Mouse (Mus musculus): ENCODE data around the gene Cd300e. TPM values are rescaled to one million over a fixed set of nuclear protein-coding genes. Genes with fewer than 3 reads are reported as not detected.
A peak's percentile ranks its signal among the peaks of the same experiment; 100 is the strongest.
"Not testable (repeated sequence)": the region's sequence is repeated elsewhere in the genome, so short reads cannot be mapped to it uniquely, and the experiment has no call there.

Gene Cd300e
- total RNA-seq, 2 experiments from 2014 or later: not detected

GRCm38 (mm10) chr11:115083376-115084139, 21.6 kb upstream of the Cd300e start:
- peak; percentile 80 for DNase-seq
- intact Hi-C loops (cut with DNase I): loop anchor here (5.0 to 10.0 kb wide), 2 partner anchors 69 to 181 kb away; partner anchors contain the start of gene Grin2c

- intact Hi-C loops (cut with DNase I): loop anchor here (5.0 to 10.0 kb wide), 2 partner anchors 70 to 183 kb away; partner anchors contain the start of gene Grin2c
- no peak for DNase-seq
These were observed 20.2 kb upstream of the Cd300e start for GRCm38 (mm10) chr11:115082196-115082595.

DNA sequence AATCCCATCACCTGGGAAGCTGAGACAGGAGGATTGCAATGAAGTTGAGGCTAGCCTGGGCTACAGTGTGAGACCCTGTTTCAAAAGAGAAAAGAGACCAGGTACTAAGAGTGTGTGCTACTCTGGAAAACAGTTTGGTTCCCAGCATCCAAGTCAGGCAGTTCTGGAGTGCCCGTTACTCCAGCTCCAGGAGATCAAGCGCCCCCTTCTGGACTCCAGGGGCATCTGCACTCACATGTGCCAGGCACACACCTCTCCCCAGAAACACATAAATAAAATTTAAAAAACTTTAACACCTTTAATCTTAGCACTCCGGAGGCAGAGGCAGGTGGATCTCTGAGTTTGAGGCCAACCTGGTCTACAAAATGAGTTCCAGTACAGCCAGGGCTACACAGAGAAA, 19.4 kb upstream of the Cd300e start:
- no peak for DNase-seq
- intact Hi-C loops (cut with DNase I): loop anchor here (5.0 to 10.0 kb wide), 2 partner anchors 71 to 183 kb away; partner anchors contain the start of gene Grin2c

- intact Hi-C loops (cut with DNase I): loop anchor here (5.0 to 10.0 kb wide), 2 partner anchors 71 to 184 kb away; partner anchors contain the start of gene Grin2c
- peak; percentile 32 for DNase-seq
These were observed 18.9 kb upstream of the Cd300e start for GRCm38 (mm10) chr11:115080886-115081285.

GRCm38 (mm10) chr11:115078680-115079079, 16.7 kb upstream of the Cd300e start:
- intact Hi-C loops (cut with DNase I): no loop called here
- no peak for DNase-seq

GRCm38 (mm10) chr11:115077436-115077835, 15.5 kb upstream of the Cd300e start:
- intact Hi-C loops (cut with DNase I): no loop called here
- DNase-seq: no peak

GRCm38 (mm10) chr11:115075859-115076258, 13.9 kb upstream of the Cd300e start:
- intact Hi-C loops (cut with DNase I): no loop called here

DNA sequence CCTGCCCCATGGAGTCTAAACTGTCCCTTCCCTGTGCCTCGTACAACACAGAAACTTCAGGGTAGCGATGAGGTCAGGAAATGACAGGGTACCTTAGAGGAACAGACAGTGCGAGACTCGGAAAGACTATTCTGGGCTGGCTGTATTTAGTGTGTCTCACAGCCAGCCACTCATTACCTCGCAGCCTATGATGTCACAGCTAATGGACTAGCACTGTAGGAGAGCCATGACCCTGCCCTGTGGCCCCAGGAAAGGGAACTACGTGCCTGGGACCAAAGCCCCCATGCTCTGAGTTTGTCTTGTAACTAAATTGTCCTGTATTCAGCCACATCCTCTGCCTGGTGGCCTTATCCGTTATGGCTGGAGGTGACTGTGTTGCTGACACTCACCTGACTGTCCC, 13.4 kb upstream of the Cd300e start:
- DNase-seq: no peak
- intact Hi-C loops (cut with DNase I): no loop called here

More at GRCm38 (mm10) chr11:115075859-115076258, 13.9 kb upstream of the Cd300e start:
- DNase-seq: no peak

- no peak for DNase-seq
- intact Hi-C loops (cut with DNase I): no loop called here
These were observed 11.0 kb upstream of the Cd300e start for GRCm38 (mm10) chr11:115073002-115073401.

GRCm38 (mm10) chr11:115071631-115072294, 9.8 kb upstream of the Cd300e start:
- peak; percentile 45 for DNase-seq
- intact Hi-C loops (cut with DNase I): no loop called here

DNA sequence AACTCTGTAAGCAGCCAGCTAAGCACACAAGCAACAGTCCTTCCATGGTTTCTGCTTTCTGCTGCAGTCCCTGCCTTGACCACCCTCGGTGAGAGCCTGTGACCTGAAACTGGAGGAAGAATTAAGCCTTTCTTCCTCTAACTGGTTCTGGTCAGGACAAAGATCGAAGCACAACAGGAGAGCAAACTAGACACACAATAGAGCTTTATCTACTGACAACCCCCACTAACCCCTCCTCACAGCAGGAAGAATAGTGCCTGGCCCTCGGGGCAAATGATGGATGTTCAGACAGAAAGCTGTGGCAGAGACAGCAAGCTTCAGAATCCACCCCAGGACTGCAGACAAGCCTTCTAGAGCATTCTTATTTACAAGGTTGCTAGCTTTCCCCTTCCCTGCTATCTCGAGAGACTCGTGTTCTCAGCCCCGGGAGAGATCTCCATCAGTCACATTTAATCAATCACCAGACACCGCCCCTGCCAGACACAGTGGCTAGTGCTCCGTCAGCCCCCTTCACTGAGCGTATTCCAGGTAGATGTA, 9.1 kb upstream of the Cd300e start:
- no peak for DNase-seq
- intact Hi-C loops (cut with DNase I): no loop called here

- no peak for DNase-seq
- intact Hi-C loops (cut with DNase I): no loop called here
These were observed 4.8 kb upstream of the Cd300e start for GRCm38 (mm10) chr11:115066768-115067167.

DNA sequence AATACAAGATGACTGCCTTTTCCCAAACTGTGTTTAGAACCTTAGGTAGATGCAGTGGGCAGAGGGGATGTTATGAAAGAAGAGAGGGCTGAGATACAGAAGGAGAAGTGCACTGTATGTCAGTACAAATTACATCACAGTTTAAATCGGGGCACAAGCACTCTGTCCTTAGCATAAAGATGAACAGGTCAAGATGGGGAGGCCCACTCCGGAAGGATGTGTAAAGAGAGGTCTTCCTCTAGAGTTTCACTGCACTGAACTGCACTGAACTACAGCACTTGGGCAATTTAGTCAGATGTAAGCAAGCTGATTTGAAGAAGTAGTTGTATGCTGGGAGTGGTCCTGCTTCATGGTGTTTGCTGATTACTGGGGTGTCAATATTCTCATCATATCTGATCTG, 2.2 kb downstream of the Cd300e start:
- DNase-seq: no peak
- intact Hi-C loops (cut with DNase I): no loop called here

GRCm38 (mm10) chr11:115058701-115059100, 3.3 kb downstream of the Cd300e start:
- no peak for DNase-seq
- intact Hi-C loops (cut with DNase I): no loop called here

GRCm38 (mm10) chr11:115054537-115054936, 7.4 kb downstream of the Cd300e start:
- DNase-seq: no peak
- intact Hi-C loops (cut with DNase I): no loop called here

DNA sequence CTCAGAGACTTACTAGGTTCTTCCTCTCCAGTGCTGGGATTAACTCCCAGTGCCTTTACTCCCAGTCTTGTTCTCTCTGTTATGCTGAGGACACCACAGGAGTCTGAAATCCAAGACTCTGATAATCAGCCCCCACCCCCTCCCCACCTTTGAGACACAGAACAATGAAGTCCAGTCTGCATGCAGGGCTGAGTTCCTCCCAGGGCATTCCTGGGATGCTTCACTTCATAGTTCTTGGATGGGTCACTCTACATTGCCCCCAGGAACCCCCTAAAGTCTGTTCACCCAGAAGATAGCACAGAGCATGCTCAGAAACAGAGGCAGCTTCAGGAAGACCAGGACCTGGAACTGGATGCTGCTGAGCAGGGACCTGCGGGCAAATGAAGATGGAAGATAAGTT, 9.0 kb downstream of the Cd300e start:
- DNase-seq: no peak
- intact Hi-C loops (cut with DNase I): no loop called here

- DNase-seq: no peak
- intact Hi-C loops (cut with DNase I): no loop called here
These were observed 9.8 kb downstream of the Cd300e start for GRCm38 (mm10) chr11:115052206-115052605.

DNA sequence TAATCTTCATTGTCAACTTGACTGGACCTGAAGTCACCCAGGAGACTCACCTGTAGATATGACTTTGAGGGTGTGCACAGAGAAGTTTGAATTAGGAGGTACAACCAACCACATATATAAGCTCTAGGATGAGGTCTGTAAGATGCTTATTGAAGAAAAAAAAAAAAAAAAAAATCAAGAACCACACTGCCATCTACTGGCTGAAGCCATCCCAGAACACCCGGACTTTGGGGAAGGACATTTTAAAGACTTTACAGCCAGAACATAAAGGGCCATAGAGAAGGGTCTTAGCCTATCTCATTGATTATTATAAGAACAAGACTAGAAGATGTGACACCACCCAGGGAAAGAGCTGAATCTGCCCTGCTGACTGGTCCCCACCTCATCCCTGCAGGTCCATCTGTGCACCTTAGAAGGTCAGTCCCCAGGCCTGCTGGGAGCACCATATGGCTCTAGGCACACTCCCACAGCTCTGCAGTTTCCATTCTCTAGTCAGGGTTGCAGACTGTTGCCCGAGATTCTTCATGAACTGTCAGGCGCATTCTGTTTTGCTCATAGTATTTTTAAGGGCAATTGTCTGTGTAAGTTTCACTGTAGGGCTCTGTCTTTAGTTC, 12.6 kb downstream of the Cd300e start:
- peak; percentile 68 for DNase-seq
- intact Hi-C loops (cut with DNase I): no loop called here

- DNase-seq: no peak
- intact Hi-C loops (cut with DNase I): no loop called here
These were observed 13.7 kb downstream of the Cd300e start, which contains the start of gene Cd300ld3 for GRCm38 (mm10) chr11:115048259-115048658. Cd300ld3 (minus strand) TSS chr11:115048409.

DNA sequence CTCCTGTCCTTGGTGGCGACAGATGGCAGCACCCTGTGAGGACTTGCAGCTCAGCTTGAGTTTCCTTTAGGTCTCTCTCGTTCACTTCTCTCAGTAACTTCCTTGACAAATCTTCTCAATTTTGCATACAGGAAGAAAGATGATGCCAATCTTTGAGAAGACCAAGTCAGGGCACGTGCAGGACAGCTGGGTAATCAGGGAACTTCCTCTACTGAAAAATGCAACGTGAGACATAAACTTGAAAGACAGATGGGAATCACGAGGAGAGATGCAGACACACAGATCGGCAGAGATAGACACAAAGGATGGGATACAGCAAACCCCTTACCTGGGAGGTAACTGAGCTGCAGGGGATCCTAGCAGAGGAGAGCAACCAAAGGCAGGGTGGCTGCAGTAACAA, 24.3 kb downstream of the Cd300e start, which contains the start of gene Cd300ld5:
Gene Cd300ld5, minus strand, starts transcription at position 101 of the 400 bp plus-strand sequence.
- DNase-seq; intact Hi-C loops (cut with DNase I): not testable (repeated sequence)

GRCm38 (mm10) chr11:115026912-115027311, 35.1 kb downstream of the Cd300e start, which contains the start of gene Cd300ld4:
Cd300ld4 (minus strand) TSS chr11:115027012.
- intact Hi-C loops (cut with DNase I); DNase-seq: not testable (repeated sequence)
